Mouse (Mus musculus): ENCODE data around the gene Olfr622.

The Olfr622 gene

DNA sequence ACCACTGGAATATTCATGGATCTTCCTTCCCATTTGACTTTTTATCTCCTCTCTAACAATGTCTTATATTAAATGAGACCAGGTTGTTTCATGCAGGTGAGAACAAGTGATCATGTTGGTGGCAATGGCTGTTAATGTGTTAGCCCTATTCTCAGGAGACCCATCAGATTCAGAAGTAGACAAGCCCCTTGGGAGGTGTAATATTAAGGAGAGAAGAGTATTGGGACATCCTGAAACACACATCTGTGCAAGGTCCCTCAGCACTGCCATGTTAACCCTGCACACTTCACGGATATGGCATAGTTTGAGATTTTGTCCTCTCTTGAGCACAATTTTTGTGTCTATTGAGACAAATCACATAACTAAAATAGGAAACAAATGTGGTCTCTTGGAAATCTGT is at the start of gene Olfr622:
Gene Olfr622, minus strand, starts transcription at position 101 of the 400 bp plus-strand sequence.
- no peak for DNase-seq (ENCODE audit: low read depth, low spot score)

- no peak for DNase-seq (ENCODE audit: low read depth, low spot score)
These were observed 39.9 kb upstream of the Olfr622 start, which contains the start of gene Olfr625-ps1 for GRCm38 (mm10) chr7:103682420-103682819. Gene Olfr625-ps1 (plus strand): TSS chr7:103682720.

GRCm38 (mm10) chr7:103671091-103671490 is 28.6 kb upstream of the Olfr622 start, which contains the start of gene Olfr624:
Gene Olfr624 (minus strand): TSS chr7:103671191.
- no peak for DNase-seq (ENCODE audit: low read depth, low spot score)

DNA sequence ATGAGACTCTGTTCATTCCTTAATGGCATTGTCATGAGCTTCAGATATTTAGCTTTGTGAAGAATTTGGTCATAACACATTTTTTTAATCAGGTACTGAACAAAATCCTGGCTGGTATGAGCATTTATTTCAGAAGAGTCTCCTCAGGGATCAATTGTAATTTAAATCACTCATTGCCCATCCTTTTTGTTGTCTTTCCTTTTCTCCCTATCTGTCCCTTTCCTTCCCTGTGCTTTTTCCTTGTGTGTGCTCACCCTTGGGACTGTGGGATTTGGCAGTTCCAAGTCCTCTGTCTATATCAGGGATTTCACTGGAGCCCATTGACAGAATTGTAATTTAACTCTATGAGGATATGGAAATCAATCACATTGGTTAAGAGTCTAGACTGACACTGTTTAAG is 21.1 kb upstream of the Olfr622 start, which contains the start of gene Olfr623:
Gene Olfr623, minus strand, starts transcription at position 101 of the 400 bp plus-strand sequence.
- DNase-seq (ENCODE audit: low read depth, low spot score) = no peak

GRCm38 (mm10) chr7:103644070-103644469 is 1.6 kb upstream of the Olfr622 start:
- DNase-seq (ENCODE audit: low read depth, low spot score) = no peak

DNA sequence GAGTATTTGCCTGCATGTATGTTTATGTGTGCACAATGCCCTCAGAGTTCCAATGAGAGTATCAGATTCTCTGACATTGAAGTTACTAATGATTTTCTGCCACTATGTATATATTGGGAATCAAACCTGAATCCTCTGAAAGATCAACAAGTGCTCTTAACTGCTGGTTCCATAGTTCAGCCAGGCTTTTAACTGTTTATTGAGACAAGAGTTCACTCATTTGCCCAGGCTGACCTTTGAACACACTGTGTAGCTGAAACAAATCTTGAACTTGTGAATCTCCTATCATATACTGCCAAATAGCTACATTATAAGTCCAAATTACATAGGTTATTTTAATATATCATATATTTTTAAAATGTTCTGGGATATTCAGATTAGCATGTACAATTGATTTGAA is 5.7 kb downstream of the Olfr622 start:
- no peak for DNase-seq (ENCODE audit: low read depth, low spot score)

DNA sequence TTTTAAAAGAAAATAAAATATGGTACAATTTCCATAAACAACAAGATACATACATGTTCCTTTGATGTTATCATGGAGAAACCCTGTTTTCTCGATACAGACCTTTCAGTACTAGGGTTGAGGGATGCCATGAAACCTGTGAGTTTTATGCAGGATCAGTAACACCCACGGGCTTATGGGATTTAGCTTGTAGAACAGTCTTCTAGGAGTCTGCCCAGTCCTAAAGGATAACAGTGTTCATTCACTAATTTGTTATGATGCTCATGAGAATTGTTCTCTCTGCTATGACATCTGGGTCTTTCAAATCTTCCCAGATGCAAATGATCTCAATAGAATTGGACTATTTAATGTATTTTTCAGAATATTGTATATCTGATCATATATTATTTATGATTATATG is 30.1 kb downstream of the Olfr622 start, which contains the start of gene Olfr620:
Gene Olfr620, minus strand, starts transcription at position 101 of the 400 bp plus-strand sequence.
- DNase-seq (ENCODE audit: low read depth, low spot score) = no peak

GRCm38 (mm10) chr7:103607425-103607824 is 35.1 kb downstream of the Olfr622 start:
- no peak for DNase-seq (ENCODE audit: low read depth, low spot score)

DNA sequence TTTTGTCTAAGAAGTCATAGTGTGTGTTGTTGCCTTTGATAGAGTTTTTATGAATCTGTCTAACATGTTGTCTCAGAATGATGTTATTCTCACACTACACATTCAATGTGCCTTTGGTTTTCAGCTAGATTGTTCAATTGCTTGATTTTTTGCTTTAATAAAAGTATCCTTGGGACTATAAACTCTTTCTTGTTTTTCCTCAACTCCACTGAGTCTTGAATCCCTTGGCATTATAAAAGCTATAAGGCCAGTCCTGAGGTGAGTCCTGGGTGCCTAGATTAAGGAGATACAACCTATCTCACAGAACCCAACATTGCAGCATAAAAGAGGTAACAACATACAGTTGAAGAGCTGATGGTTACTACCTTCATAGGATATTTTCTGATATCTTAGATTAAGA is 42.2 kb downstream of the Olfr622 start, which contains the start of gene Olfr619:
Gene Olfr619, plus strand, starts transcription at position 301 of the 400 bp plus-strand sequence.
- DNase-seq (ENCODE audit: low read depth, low spot score) = no peak

DNA sequence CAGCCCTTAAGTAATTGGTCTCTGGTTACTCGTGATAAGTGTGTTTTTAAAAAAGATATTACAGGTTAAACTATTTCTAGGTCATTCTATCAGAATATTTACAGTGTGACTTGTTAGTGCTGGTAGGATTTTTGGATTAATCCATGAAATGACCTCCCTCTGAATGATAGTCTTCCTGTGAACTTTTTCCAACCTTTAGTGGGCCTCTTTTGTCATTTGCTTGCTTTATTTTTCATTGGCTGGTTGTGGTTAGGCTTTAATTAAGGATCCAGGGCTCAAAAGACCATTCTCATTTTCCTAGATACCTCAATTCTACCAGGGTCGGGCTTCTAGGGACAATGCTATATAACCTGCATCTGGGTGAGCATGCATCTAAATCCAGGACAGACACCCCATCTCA is 52.7 kb downstream of the Olfr622 start, which contains the start of gene Olfr618:
Gene Olfr618, plus strand, starts transcription at position 301 of the 400 bp plus-strand sequence.
- no peak for DNase-seq (ENCODE audit: low read depth, low spot score)

Measured in brain, embryonic 18.5 days (tissue).